Mouse (Mus musculus) layer of hippocampus, adult 8-10 months (tissue): ENCODE results near the gene Nrxn3. TPM values are rescaled to one million over a fixed set of nuclear protein-coding genes. Genes with fewer than 3 reads are reported as not detected.

ENCODE experiments used
- DNase-seq, 2 experiments: peaks; one replicate each; pipeline ENCODE4 v3.0.0; 2022; ENCODE audit warnings: low spot score in 2 of 2
- total RNA-seq, 4 experiments: library from RNA; stranded (reverse); gene quantifications; 2 replicates each; pipeline ENCODE4 v1.2.4; 2022

The Nrxn3 gene
- total RNA-seq, 4 experiments from 2014 or later, result 173 to 206 (median 191) TPM

- DNase-seq, result peak; percentile 64 to 68
These were observed 1089.3 kb downstream of the Nrxn3 start for GRCm38 (mm10) chr12:89811815-89812549.

GRCm38 (mm10) chr12:89812550-89813207, 1090.0 kb downstream of the Nrxn3 start:
- no peak for DNase-seq

GRCm38 (mm10) chr12:89813294-89813693, 1090.6 kb downstream of the Nrxn3 start:
- no peak for DNase-seq

GRCm38 (mm10) chr12:89813718-89814117, 1091.0 kb downstream of the Nrxn3 start:
- no peak for DNase-seq

GRCm38 (mm10) chr12:89814536-89814935, 1091.9 kb downstream of the Nrxn3 start:
- DNase-seq, result no peak

GRCm38 (mm10) chr12:89817072-89817773, 1094.5 kb downstream of the Nrxn3 start:
- no peak for DNase-seq

- DNase-seq, result no peak
These were observed 1095.5 kb downstream of the Nrxn3 start for GRCm38 (mm10) chr12:89818200-89818599.

- no peak for DNase-seq
These were observed 1099.5 kb downstream of the Nrxn3 start for GRCm38 (mm10) chr12:89822141-89822540.

GRCm38 (mm10) chr12:89829927-89830326, 1107.3 kb downstream of the Nrxn3 start:
- no peak for DNase-seq

- DNase-seq, result no peak
These were observed 1107.7 kb downstream of the Nrxn3 start for GRCm38 (mm10) chr12:89830350-89830749.

- no peak for DNase-seq
These were observed 1108.6 kb downstream of the Nrxn3 start for GRCm38 (mm10) chr12:89831300-89831699.

- no peak for DNase-seq
These were observed 1113.6 kb downstream of the Nrxn3 start for GRCm38 (mm10) chr12:89836271-89836670.

- no peak for DNase-seq
These were observed 1120.2 kb downstream of the Nrxn3 start for GRCm38 (mm10) chr12:89842861-89843260.

- DNase-seq, result no peak
These were observed 1125.4 kb downstream of the Nrxn3 start for GRCm38 (mm10) chr12:89848116-89848515.

GRCm38 (mm10) chr12:89854355-89854754, 1131.7 kb downstream of the Nrxn3 start:
- DNase-seq, result no peak

GRCm38 (mm10) chr12:89867124-89867523, 1144.4 kb downstream of the Nrxn3 start:
- DNase-seq, result no peak

- DNase-seq, result no peak
These were observed 1160.1 kb downstream of the Nrxn3 start for GRCm38 (mm10) chr12:89882617-89883370.

GRCm38 (mm10) chr12:89884576-89884975, 1161.9 kb downstream of the Nrxn3 start:
- DNase-seq, result no peak

- DNase-seq, result no peak
These were observed 1166.0 kb downstream of the Nrxn3 start for GRCm38 (mm10) chr12:89888647-89889046.

- DNase-seq, result no peak
These were observed 1174.2 kb downstream of the Nrxn3 start for GRCm38 (mm10) chr12:89896901-89897300.

- no peak for DNase-seq
These were observed 1186.9 kb downstream of the Nrxn3 start for GRCm38 (mm10) chr12:89909578-89909977.
